Mouse (Mus musculus) granulocyte monocyte progenitor cell, adult 5-6 weeks (primary cell): ENCODE measurements around the gene Rpl34. TPM values are rescaled to one million over a fixed set of nuclear protein-coding genes. Genes with fewer than 3 reads are reported as not detected.

Experiments used
- ATAC-seq: replicated peaks from 2 replicates; pipeline ENCODE4 v1.8.0; 2016; ENCODE audit warnings: mild to moderate bottlenecking, moderate TSS enrichment, inconsistent platforms; ENCODE audit not compliant: poor library complexity, severe bottlenecking
- total RNA-seq, 2 experiments: library from RNA; stranded (forward) in 1 of 2; stranded (reverse) in 1 of 2; fragments of 200-712, 200-1000 nt in 1 of 2; fragments of >200 nt in 1 of 2; fragmentation: Nextera tagmentation in 1 of 2; gene quantifications; 2 replicates each; pipeline ENCODE4 v1.2.3; 2014 to 2017

Rpl34 gene
- total RNA-seq, 2 experiments from 2014 or later: 2,686 to 2,815 TPM

GRCm38 (mm10) chr3:130677671-130678460 is 52.3 kb downstream of the Rpl34 start:
- no peak for ATAC-seq

Other genes starting within 250 kb of the Rpl34 start
- not detected in 2 replicates for gene Etnppl, start 113.0 kb downstream of the Rpl34 start, total RNA-seq (2014; fragmentation: Nextera tagmentation)
- gene Etnppl, start 113.0 kb downstream of the Rpl34 start, total RNA-seq (2017): not detected in 2 replicates
- gene Ostc, start 21.0 kb downstream of the Rpl34 start, total RNA-seq (2014; fragmentation: Nextera tagmentation): 261 and 276 TPM in 2 replicates
- 302 and 356 TPM in 2 replicates for gene Ostc, start 21.0 kb downstream of the Rpl34 start, total RNA-seq (2017)